34 mouse cellular contexts compared by ENCODE assay signal in the genomic region with DNA sequence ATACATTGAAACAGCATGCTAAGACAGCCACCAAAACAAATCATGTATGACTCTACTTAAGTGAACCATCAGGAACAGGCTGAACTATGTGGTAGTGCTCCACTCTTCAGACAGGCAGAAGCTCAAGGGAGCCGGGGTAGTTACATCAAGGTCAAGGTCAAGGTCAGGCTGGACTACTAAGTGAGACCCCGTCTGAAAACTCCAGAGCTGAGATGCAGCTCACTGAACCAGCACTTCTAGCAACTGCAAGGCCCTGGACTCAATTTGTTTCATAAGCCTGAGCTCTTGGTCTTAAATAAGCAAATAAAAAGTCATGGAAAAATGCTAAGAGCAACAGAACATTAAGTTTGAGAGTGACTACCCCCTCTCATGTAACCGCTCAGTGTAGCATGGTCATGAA. TPM values are rescaled to one million over a fixed set of nuclear protein-coding genes. Genes with fewer than 3 reads are reported as not detected.
"Had no signal": no experiment of that assay in that cellular context is flagged by ENCODE, and none has a peak within 500 bp of the region (broad histone marks: within the 10 kb centered on the region; RNA-seq: fewer than 3 reads in every experiment).

No protein-coding gene starts in this region.

- DNase-seq: gastrocnemius, adult 2 months; gastrocnemius, postnatal 10 days; gastrocnemius, postnatal 25 days; heart, adult 2 months; heart, postnatal 4 days; kidney, adult 18-20 months; kidney, adult 8-10 months; kidney, postnatal 10 days; kidney, postnatal 25 days; kidney, postnatal 4 days; liver; liver, embryonic 13.5 days; liver, postnatal 0 days had no signal

RNA-seq across cellular contexts. Expression of a gene that starts 23.6 kb away (rescaled TPM):
- total RNA-seq: layer of hippocampus, adult 2 months; layer of hippocampus, postnatal 10 days; layer of hippocampus, postnatal 25 days; left cerebral cortex, adult 2 months; left cerebral cortex, postnatal 14 days; left cerebral cortex, postnatal 36 days had no signal
- polyA plus RNA-seq: heart, embryonic 11.5 days; heart, embryonic 13.5 days; heart, embryonic 15.5 days; hindbrain, embryonic 10.5 days; hindbrain, embryonic 12.5 days; hindbrain, embryonic 14.5 days; hindbrain, embryonic 16.5 days; intestine, embryonic 15.5 days; kidney, embryonic 14.5 days; kidney, embryonic 16.5 days; limb, embryonic 10.5 days; limb, embryonic 12.5 days; liver, embryonic 11.5 days; liver, embryonic 13.5 days; liver, embryonic 15.5 days had no signal

RNA-seq across cellular contexts. Expression of a gene that starts 44.4 kb away (rescaled TPM):
- total RNA-seq: gastrocnemius, adult 2 months; gastrocnemius, postnatal 25 days; heart, postnatal 25 days; layer of hippocampus, adult 2 months; layer of hippocampus, postnatal 10 days; layer of hippocampus, postnatal 25 days; left cerebral cortex, adult 2 months; left cerebral cortex, postnatal 14 days had no signal
